Mouse (Mus musculus) left cerebral cortex, adult 2 months (tissue): ENCODE data around the gene Sh3bp2. TPM values are rescaled to one million over a fixed set of nuclear protein-coding genes. Genes with fewer than 3 reads are reported as not detected.
"Not testable (repeated sequence)": the region's sequence is repeated elsewhere in the genome, so short reads cannot be mapped to it uniquely, and the experiment has no call there.

Experiments
- DNase-seq, 2 experiments: peaks; one replicate each; pipeline ENCODE4 v3.0.0; 2021 to 2022; ENCODE audit warnings: low spot score in 2 of 2, mixed read lengths in 1 of 2; ENCODE audit errors: extremely low spot score in 1 of 2
- H3K27ac ChIP-seq: fragments of 200-600 bp; 2 replicates; pipeline ENCODE4 v1.8.1; 2022
- H3K4me3 ChIP-seq: fragments of 200-600 bp; 2 replicates; pipeline ENCODE4 v1.8.1; 2022
- CTCF ChIP-seq: fragments of 200-600 bp; IDR thresholded peaks from 2 replicates; pipeline ENCODE4 v1.8.1; 2022; ENCODE audit warnings: antibody characterized with exemption, mild to moderate bottlenecking, moderate library complexity
- intact Hi-C: fragments of 180-260 bp; cut with DNase I; formaldehyde crosslinking; loops from one replicate; pipeline ENCODE4 v1.15.1; 2025
- total RNA-seq, 2 experiments: library from RNA; stranded (reverse); gene quantifications; 2 replicates each; pipeline ENCODE4 v1.2.3; 2021

The Sh3bp2 gene
- total RNA-seq, 2 experiments from 2014 or later = 3.4 to 3.9 TPM

DNA sequence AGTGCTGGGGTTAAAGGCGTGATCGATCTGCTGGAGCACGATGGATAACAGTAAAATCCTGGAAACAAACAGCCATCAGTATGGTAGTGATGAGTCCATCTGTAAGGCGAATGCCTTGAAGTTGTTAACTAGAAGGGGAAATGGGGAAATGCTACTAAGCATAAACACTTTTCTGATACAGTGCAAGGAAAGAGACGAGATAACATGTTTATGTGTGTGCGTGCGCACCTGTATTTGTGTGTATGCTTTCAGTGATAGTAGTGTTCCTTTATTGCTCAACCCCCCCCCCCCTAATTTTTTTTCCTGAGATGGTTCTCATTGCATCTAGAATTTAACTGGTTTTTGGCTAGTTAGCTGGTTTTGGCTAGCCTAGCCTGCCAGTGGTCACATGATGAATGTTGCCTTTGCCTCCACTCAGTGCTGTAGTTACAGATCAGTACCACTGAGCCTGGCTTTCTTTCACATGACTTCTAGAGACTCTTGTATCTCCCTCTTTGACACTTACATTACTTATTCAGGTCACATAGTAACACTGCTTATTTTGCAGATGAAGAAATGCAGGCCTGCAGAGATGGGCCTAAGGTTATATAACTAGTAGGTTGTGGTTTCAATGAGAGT lies 52.5 kb downstream of the Sh3bp2 start:
- no peak overlapping the region for H3K4me3 ChIP-seq
- no peak for TF ChIP-seq CTCF
- intact Hi-C loops = no loop called here
- DNase-seq = no peak
- H3K27ac ChIP-seq = no peak overlapping the region

DNA sequence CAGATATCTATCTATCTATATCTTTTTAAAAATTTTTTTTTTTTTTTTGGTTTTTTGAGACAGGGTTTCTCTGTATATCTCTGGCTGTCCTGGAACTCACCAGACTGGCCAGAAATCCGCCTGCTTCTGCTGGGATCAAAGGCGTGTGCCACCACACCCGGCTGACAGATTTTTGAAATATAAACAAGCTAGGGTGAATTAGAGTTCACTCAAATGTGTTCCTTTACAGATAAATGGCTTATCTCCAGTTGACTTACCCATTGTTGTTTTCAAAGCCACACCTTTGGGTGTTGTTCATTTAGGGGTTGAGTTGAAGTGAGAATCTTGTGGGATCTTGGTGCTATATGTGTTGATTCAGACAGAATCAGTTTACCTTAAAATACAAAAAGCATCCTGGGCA lies 53.7 kb downstream of the Sh3bp2 start:
- H3K27ac ChIP-seq = no peak overlapping the region
- no peak overlapping the region for H3K4me3 ChIP-seq
- no peak for DNase-seq
- intact Hi-C loops = no loop called here
- no peak for TF ChIP-seq CTCF

DNA sequence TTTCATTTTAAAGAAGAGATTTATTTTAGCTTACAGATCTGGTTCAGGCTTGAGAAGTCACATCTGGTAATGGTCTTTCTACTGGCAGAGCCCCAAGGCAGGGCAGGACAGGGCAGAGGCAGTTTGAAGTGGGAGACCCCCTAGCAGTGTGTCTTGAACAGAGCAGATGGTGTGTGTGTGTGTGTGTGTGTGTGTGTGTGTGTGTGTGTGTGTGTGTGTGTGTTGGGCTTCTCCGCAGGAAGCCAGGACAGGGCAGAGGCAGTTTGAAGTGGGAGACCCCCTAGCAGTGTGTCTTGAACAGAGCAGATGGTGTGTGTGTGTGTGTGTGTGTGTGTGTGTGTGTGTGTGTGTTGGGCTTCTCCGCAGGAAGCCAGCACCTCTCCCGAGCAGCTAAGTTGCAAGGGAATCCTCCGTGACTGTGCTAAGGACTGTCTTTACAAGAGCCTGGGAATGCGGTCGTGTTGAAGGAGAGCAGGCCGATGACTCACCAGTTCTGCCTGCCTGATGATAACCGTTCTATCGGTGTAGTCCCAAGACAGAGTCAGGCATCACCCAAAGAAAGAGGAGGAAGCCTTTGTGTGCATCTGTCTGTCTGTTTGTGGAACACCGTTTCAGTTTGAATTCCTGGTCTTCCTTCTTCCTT lies 56.2 kb downstream of the Sh3bp2 start:
- intact Hi-C loops, H3K4me3 ChIP-seq: not testable (repeated sequence)
- peak overlapping the region; percentile 65 for H3K27ac ChIP-seq
- peak; percentile 43 to 47 for DNase-seq

DNA sequence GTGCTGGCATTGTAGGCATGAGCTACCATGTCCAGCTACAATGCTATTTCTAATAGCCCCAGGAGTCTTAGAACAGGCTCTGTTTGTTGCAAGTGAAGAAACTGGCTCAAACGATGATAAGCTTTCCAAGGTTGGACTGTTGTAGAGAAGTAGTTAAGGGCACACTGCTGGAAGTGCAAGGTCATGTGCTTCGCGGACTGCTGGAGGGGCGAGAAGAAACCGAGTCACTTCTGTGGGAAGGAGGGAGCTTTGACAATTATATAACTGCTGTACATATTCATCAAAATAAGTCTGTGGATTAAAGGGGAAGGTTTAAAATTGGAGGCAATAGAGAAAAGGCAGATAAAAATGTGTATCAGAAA lies 56.7 kb downstream of the Sh3bp2 start:
- Histone ChIP-seq H3K4me3 (no peak overlapping the region), H3K27ac (peak overlapping the region; percentile 65)
- intact Hi-C loops = no loop called here
- no peak for TF ChIP-seq CTCF
- DNase-seq = no peak

DNA sequence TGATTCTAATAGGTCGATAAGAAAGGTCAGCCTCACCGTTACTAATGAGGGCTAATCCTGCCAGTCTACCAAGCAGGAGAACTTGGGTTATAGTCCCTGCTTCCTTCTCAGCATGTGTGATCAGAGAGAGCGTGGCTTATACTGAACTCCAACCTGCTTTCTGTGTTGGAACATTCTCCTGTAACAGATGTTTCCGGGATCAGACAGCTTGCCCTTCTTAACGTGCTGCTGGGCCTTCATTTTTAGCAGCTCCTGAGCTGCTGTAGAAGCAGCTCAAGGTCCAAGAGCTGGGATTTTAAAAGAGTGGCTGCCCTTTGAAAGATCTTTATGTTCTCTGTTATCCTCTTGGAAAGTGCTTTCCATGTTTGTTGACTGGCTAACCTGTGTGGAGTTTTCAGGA lies 59.6 kb downstream of the Sh3bp2 start:
- intact Hi-C loops = no loop called here
- no peak for DNase-seq
- H3K4me3 ChIP-seq = no peak overlapping the region
- no peak for TF ChIP-seq CTCF
- H3K27ac ChIP-seq = no peak overlapping the region

DNA sequence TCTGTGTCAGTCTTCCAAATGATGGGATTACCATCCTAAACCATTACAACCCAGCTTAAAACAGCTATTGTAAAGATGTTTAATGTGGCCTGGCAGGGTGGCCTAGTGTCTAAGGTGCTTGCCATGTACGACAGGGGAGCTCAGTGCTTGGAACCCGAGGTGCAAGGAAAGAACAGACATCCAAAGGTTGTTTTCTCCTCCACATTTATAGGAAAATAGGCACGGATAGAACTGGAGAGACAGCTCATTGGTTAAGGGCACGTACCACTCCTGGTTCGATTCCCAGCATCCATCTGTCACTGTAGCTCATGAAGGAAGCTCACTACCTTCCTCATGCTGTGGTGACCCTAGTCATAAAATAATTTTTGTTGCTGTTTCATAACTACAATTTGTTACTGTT lies 62.2 kb downstream of the Sh3bp2 start:
- TF ChIP-seq CTCF = no peak
- DNase-seq = no peak
- H3K27ac ChIP-seq = no peak overlapping the region; the same call in 1 of the 2 replicates
- H3K4me3 ChIP-seq = no peak overlapping the region
- intact Hi-C loops = no loop called here

DNA sequence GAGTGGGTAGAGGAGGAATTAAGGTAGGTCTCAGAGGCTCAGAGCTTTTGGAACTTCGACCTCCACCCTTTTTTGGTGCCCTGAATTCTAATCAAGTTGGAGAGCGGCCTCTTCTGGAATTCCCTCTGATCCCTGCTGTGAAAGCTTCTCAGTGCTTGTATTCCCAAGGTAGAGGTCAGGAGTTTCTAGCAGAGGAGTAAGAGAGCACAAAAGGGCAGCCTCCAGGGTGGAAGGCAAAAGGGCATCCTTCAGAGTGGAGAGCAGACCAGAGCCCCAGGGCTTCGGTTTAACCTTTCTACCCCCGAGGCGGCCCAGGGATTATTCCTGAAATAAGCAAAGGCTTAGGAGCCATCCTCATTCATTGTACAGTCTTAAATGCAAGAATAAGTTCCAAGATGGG lies 64.4 kb downstream of the Sh3bp2 start:
- TF ChIP-seq CTCF = no peak
- intact Hi-C loops = no loop called here
- Histone ChIP-seq H3K4me3 (no peak overlapping the region), H3K27ac (no peak overlapping the region; the same call in 1 of the 2 replicates)
- DNase-seq = no peak

DNA sequence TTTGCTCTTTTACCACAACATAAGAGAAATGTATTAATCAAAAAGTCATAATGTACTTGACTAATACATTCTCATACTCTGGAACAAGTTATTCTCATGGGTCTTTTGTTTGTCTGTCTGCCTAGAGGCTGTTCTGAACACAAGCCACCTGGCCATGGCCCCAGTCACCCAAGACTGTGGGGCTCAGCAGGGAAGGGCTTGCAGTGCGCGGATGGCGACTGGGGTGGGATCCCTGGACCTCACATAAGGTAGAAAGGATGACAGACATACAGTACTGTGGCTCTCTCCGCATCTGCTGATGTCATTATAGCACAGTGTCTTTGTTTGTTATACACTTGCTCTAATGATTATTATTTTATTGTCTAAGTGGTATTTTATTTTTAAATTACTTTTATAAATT lies 65.1 kb downstream of the Sh3bp2 start:
- intact Hi-C loops = no loop called here
- no peak for TF ChIP-seq CTCF

DNA sequence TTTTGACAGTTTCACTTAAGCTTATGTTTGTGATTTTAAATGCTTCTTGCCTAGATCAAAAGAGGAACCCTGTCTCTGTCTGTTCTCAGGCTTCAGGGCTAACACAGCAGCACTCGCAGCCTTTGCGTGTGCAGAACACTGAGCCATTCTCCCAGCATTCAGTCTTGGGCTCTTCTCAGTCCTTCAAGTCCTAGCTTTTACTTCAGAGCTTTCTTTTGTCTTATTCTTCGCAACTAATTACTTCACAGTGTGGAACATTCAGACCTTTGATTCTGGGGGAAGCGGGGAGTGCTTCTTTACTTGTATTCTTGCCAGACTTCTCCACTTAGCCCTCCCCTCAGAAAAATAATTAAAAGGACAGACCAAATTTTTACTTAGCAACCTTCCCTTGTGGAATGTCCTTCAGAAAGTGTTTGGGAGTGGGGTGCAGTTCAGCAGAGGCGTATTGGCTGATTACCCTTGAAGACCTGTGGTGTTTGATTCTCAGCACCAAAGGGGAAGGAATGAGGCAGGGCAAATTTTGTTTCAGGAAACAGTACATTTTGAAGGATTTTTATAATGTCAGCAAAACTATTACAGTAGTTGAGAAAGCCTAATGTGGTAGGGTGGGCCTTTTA lies 65.9 kb downstream of the Sh3bp2 start:
- no peak overlapping the region for H3K4me3 ChIP-seq
- H3K27ac ChIP-seq = peak overlapping the region; percentile 53
- intact Hi-C loops = no loop called here
- no peak for DNase-seq
- no peak for TF ChIP-seq CTCF

More for the DNA sequence above, 65.1 kb downstream of the Sh3bp2 start:
- Histone ChIP-seq H3K27ac (peak overlapping the region; percentile 53), H3K4me3 (no peak overlapping the region)
- no peak for DNase-seq

DNA sequence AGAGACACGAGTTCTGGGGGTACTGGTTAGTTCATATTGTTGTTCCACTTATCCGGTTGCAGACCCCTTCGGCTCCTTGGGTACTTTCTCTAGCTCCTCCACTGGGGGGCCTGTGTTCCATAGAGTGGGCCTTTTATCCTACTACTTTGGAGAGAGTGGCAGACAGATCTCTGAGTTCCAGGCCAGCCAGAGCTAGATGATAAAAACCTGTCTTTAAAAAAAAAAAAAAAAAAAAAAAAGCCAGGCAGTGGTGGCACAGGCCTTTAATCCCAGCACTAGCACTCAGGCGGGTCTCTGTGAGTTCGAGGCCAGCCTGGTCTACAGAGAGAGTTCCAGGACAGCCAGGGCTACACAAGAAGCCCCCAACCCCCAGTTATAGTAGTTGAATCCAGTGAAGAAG lies 66.6 kb downstream of the Sh3bp2 start:
- DNase-seq, H3K27ac ChIP-seq, intact Hi-C loops, H3K4me3 ChIP-seq: not testable (repeated sequence)

DNA sequence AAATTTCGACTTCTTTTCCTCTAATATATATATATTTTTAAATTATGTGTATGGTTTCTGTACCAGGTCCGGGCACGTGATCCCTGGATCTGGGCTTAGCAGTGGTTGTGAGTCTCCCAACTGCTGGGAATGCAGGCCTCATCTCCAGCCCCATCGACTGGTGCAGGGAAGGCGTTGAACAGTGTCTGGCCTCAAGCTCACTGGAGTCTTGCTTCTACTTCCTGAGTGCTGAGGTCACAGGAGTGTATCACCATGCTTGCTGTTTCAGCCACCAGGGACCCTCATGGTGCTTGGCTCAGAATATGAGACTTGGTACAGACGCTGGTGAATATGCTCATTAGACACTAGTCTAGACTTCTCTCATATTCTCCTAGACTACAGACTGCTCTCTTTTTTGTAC lies 67.0 kb downstream of the Sh3bp2 start:
- H3K4me3 ChIP-seq = no peak overlapping the region
- H3K27ac ChIP-seq = no peak overlapping the region; the same call in 1 of the 2 replicates
- no peak for DNase-seq
- TF ChIP-seq CTCF = no peak
- intact Hi-C loops = no loop called here

DNA sequence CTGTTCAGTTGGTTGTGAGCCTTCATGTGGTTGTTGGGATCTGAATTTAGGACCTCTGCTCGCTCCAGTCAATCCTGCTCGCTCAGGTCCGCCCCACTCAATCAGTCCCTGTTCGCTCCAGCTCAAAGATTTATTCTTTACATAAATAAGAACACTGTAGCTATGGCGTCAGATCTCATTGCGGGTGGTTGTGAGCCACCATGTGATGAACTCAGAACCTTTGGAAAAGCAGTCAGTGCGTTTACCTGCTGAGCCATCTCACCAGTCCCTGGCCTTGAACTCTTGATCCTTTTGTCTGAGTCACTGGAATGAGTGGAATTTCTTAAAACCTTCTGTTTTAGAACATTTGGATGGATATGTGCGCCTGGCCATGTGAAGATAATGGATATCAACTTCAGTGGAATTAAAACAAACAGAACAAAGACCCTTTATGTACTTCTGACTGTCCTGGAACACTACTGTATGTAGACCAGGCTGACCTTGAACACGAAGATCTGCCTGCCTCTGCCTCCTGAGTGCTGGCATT lies 67.6 kb downstream of the Sh3bp2 start:
- Histone ChIP-seq H3K27ac (no peak overlapping the region), H3K4me3 (no peak overlapping the region)
- no peak for DNase-seq
- intact Hi-C loops = no loop called here
- no peak for TF ChIP-seq CTCF
